Mouse (Mus musculus): ENCODE measurements around the gene Themis2.

DNA sequence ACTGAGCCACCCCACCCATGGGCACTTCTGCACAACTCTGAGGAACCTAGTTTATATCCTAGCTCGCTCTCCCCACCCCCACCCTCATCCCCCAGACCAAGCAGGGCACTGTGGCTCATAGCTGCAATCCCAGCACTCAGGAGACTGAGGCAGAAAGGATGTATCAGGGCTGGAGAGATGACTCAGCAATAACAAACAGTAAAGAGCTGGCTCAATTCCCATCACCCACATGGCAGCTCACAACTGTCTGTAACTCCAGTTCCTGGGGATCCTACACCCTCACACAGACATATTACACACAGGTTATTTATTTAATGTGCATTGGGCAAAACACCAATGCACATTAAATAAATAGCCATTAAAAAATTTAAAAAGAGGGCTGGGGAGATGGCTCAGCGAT lies 60.8 kb downstream of the Themis2 start:
- TF ChIP-seq CTCF (IDR thresholded peaks at IDR 0.05; ENCODE audit: borderline replicate concordance, control insufficient read depth, extremely low read depth, insufficient read depth, low read length, poor library complexity) (no peak), POLR2A (IDR thresholded peaks at IDR 0.05; ENCODE audit: control insufficient read depth, extremely low read depth, insufficient read depth, low read length, poor library complexity) (no peak)
